Mouse (Mus musculus) C2C12 (cell line): Measurements from ENCODE around the gene Kcnma1. TPM values are rescaled to one million over a fixed set of nuclear protein-coding genes. Genes with fewer than 3 reads are reported as not detected.

Experiments used
- H3K27me3 ChIP-seq: one replicate; pipeline ENCODE4 v1.6.1; 2011; ENCODE audit not compliant: control insufficient read depth, insufficient read depth, insufficient read length
- H3K36me3 ChIP-seq: one replicate; pipeline ENCODE4 v1.6.1; 2011; ENCODE audit not compliant: control insufficient read depth, insufficient read depth
- H3K4me3 ChIP-seq: one replicate; pipeline ENCODE4 v1.5.1; 2011; ENCODE audit warnings: mild to moderate bottlenecking, control low read depth; ENCODE audit not compliant: poor library complexity, insufficient read depth, severe bottlenecking
- H3K79me2 ChIP-seq: one replicate; pipeline ENCODE4 v1.6.1; 2011; ENCODE audit not compliant: control insufficient read depth, insufficient read depth
- H3K79me3 ChIP-seq: one replicate; pipeline ENCODE4 v1.6.1; 2011; ENCODE audit warnings: low read depth, control low read depth
- H3ac ChIP-seq: one replicate; pipeline ENCODE3; 2011; ENCODE audit warnings: low read depth; ENCODE audit not compliant: control insufficient read depth, insufficient read length
- CEBPB ChIP-seq: IDR thresholded peaks from one replicate; pipeline ENCODE4 v1.6.1; 2011; ENCODE audit warnings: low read depth, mild to moderate bottlenecking, control low read depth, moderate library complexity
- CTCF ChIP-seq: IDR thresholded peaks from one replicate; pipeline ENCODE4 v1.5.1; 2011; ENCODE audit not compliant: control insufficient read depth, insufficient read depth, insufficient read length
- FOSL1 ChIP-seq: IDR thresholded peaks from one replicate; pipeline ENCODE4 v1.8.0; 2011; ENCODE audit warnings: mild to moderate bottlenecking, low read length; ENCODE audit not compliant: poor library complexity, insufficient read depth, severe bottlenecking
- MAX ChIP-seq: IDR thresholded peaks from one replicate; pipeline ENCODE4 v1.6.1; 2011; ENCODE audit warnings: mild to moderate bottlenecking, control low read depth
- MYOD1 ChIP-seq: IDR thresholded peaks from one replicate; pipeline ENCODE4 v1.6.1; 2011; ENCODE audit warnings: low read depth; ENCODE audit not compliant: control insufficient read depth, insufficient read length
- MYOG ChIP-seq: IDR thresholded peaks from one replicate; pipeline ENCODE4 v1.6.1; 2011; ENCODE audit not compliant: control insufficient read depth, insufficient read length; ENCODE audit errors: extremely low read depth
- USF1 ChIP-seq: IDR thresholded peaks from one replicate; pipeline ENCODE4 v1.6.1; 2011; ENCODE audit warnings: low read depth, mild to moderate bottlenecking, control low read depth, moderate library complexity
- polyA plus RNA-seq: library from polyadenylated mRNA; unstranded; fragments of >200 nt; fragmentation: generic; extraction: Trizol; gene quantifications from one replicate; pipeline ENCODE4 v1.2.1, GENCODE M21; 2012; ENCODE audit warnings: missing spikeins

Kcnma1 gene
- polyA plus RNA-seq, 1 experiment: not detected

DNA sequence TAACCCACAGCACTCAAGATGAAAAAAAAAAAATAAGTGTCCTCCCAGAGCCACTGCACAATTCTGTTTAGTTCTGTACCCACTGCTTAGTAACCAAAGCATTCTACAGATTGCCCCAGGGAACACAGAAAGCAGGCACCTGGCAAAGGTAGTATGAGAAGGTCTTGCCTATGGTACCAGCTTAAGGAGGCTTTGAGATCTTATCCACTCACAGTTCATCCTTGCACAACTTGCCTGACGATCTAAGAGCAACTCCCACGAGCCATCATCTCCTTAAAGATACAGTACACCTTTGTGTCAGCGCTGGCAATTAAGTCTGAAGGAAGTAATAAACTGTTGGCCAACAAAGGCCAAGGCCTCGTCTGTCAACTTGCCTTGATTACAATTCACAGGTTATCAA is 184.0 kb downstream of the Kcnma1 start:
- no peaks in the 10 kb centered on the region for H3K79me2 ChIP-seq
- H3K4me3 ChIP-seq: no peak overlapping the region
- no peaks in the 10 kb centered on the region for H3K36me3 ChIP-seq
- no peak overlapping the region for H3ac ChIP-seq
- H3K27me3 ChIP-seq: no peaks in the 10 kb centered on the region
- H3K79me3 ChIP-seq: no peaks in the 10 kb centered on the region
- TF ChIP-seq USF1 (no peak), MYOG (no peak), CTCF (no peak), MAX (no peak), MYOD1 (no peak), CEBPB (no peak), FOSL1 (no peak)

DNA sequence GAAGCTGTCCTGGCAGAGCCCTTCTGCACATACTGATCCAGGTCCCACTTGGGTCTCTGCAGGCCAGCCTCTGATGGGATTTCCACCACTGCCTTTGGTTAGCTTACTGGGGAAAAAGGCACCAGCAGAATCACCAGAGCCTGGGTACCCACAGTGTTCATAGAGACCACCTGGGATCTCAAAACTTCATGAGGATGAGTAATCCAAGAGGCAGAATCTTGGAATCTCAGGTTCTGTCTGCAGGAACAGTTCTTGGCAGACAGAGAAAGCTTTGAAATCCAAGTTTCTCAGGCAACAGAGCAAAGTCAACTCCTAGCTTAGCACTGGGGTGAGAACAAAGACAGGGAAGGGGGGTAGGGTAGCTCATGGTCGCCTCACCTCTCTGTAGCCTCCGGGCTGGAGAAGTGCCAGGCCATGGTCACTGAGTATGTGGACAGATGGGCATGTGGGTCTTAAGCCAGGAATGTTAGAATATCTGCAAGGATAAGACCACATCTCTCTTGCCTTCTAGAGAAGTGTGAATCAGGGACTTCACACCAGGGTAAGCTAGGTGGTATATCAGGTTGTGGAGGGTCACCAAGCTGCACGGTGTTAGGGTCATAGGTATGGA is 185.5 kb downstream of the Kcnma1 start:
- Histone ChIP-seq H3K36me3 (no peaks in the 10 kb centered on the region), H3ac (no peak overlapping the region), H3K79me2 (no peaks in the 10 kb centered on the region), H3K4me3 (no peak overlapping the region), H3K79me3 (no peaks in the 10 kb centered on the region), H3K27me3 (no peaks in the 10 kb centered on the region)
- no peak for TF ChIP-seq MYOD1
- TF ChIP-seq CTCF: no peak
- TF ChIP-seq FOSL1: no peak
- no peak for TF ChIP-seq MAX
- TF ChIP-seq MYOG: no peak
- TF ChIP-seq CEBPB: no peak
- TF ChIP-seq USF1: no peak

DNA sequence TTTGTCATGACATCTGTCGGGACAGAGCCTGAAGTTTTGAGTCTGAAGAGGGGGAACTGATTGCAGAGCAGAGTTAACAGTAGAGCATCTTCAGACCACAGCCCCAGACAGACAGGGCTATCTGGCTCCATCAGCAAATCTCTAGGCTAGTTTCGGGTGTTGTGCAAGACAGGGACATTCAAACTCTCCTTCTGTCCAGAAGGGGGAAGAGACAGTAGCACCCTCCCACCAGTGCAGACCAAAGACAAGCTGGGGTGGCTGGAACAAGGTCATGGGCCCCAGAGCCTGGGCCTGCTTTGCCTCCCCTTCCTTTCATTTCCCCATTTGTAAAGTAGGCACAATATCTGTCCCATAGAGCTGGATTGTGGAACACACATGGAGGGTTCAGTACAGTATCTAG is 189.4 kb downstream of the Kcnma1 start:
- TF ChIP-seq CEBPB: no peak
- no peak for TF ChIP-seq MYOD1
- TF ChIP-seq MAX: no peak
- no peak for TF ChIP-seq FOSL1
- no peak for TF ChIP-seq USF1
- Histone ChIP-seq H3ac (no peak overlapping the region), H3K36me3 (no peaks in the 10 kb centered on the region), H3K27me3 (no peaks in the 10 kb centered on the region), H3K4me3 (no peak overlapping the region), H3K79me3 (no peaks in the 10 kb centered on the region), H3K79me2 (no peaks in the 10 kb centered on the region)

DNA sequence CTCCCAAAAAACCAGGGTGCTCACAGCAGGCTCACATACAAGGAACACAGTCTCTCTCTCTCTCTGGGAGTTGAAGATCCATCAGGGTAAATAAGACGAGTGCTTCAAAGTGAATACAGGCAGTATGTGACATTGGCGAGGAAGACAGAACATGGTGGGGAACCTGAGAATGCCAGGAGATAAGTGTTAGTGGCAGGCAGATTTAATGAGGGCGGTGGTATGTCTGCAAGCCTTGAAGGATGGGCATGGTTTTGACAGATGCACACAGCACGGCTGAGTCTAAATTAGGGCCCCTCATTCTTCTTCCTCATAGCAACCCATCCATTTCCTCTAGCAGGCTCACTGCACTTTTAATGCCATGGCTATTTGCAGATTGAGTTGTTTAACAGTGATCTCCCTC is 190.0 kb downstream of the Kcnma1 start:
- no peaks in the 10 kb centered on the region for H3K79me3 ChIP-seq
- H3ac ChIP-seq: no peak overlapping the region
- no peak overlapping the region for H3K4me3 ChIP-seq
- H3K79me2 ChIP-seq: no peaks in the 10 kb centered on the region
- TF ChIP-seq MYOG (no peak), CTCF (no peak), MAX (no peak), USF1 (no peak), FOSL1 (no peak), MYOD1 (no peak), CEBPB (no peak)
- H3K36me3 ChIP-seq: no peaks in the 10 kb centered on the region
- no peaks in the 10 kb centered on the region for H3K27me3 ChIP-seq

DNA sequence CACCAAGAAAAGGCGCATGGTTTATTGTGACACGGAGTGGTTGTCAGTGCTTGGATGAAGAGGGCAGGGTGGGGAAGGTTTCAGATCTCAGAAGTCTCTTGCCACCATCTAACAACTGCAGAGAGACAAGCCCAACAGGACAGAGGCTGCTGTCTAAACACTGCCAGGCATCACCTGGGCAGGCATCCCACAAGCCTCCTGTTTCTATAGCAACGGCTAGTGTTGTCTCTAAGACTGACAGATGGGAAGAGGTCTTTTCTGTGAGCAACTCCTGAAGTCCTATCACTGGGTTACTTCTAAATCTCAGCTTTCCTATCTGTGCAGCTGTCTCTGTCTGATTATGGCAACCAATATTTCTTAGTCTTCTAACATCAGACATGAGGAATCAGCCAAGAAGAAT is 196.7 kb downstream of the Kcnma1 start:
- Histone ChIP-seq H3K27me3 (no peaks in the 10 kb centered on the region), H3K36me3 (no peaks in the 10 kb centered on the region), H3K79me2 (no peaks in the 10 kb centered on the region), H3K79me3 (no peaks in the 10 kb centered on the region), H3K4me3 (no peak overlapping the region), H3ac (no peak overlapping the region)
- no peak for TF ChIP-seq MYOD1

DNA sequence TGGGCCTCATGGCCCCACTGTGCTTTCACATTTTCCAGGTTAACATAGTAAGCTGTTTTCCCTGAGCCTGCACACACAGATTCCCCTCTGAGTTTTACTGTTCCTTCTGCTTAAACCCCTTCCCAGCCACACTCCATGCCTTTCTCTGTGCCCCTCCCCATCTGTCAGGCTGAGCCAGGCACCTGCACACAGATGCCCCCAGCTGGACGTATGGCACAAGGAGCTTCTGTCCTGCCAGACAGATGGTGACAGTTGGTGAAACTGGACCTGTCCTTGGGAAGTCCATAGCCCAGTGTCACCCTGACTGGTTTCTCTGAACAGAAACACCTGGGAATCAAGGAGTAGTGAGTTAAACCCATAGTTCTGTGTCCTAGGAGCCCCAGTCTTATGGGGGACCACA is 204.2 kb downstream of the Kcnma1 start:
- TF ChIP-seq CEBPB (no peak), CTCF (no peak), USF1 (no peak), MAX (no peak), MYOD1 (no peak), FOSL1 (no peak), MYOG (no peak)
- Histone ChIP-seq H3K27me3 (no peaks in the 10 kb centered on the region), H3ac (no peak overlapping the region), H3K4me3 (no peak overlapping the region), H3K36me3 (no peaks in the 10 kb centered on the region), H3K79me3 (no peaks in the 10 kb centered on the region), H3K79me2 (no peaks in the 10 kb centered on the region)
